Mouse (Mus musculus) cerebellum, adult 9-11 months (tissue): Measurements from ENCODE around the gene Atg3.

Experiments used
- DNase-seq: peaks from one replicate; pipeline ENCODE4 v3.0.0; 2022

Atg3 gene

DNA sequence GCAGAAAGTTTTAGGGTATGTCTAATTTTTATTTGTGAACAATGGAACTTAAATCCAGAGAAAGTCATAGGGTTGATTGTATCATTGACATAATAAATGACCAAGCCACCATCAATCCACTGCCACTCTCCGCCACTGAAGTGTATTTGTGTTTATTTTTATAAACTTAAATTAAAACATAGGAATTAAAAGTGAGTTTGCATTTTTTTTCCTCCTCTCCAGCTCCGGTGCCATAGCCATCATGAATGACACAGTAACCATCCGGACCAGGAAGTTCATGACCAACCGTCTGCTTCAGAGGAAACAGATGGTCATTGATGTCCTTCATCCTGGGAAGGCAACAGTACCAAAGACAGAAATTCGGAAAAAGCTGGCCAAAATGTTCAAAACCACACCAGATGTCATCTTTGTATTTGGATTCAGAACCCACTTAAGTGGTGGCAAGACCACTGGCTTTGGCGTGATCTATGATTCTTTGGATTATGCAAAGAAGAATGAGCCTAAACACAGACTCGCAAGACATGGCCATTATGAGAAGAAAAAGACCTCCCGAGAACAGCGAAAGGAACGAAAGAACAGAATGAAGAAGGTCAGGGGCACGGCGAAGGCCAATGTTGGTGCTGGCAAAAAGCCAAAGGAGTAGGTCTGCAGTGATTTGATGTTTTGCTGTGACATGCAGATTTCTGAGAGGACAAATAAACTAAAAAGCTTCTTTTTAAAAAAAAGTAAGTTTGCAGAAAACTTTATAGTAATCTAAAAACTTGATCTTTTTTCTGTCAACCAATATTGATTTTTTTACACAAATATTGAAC lies 46.5 kb downstream of the Atg3 start:
- DNase-seq, result peak; percentile 16

DNA sequence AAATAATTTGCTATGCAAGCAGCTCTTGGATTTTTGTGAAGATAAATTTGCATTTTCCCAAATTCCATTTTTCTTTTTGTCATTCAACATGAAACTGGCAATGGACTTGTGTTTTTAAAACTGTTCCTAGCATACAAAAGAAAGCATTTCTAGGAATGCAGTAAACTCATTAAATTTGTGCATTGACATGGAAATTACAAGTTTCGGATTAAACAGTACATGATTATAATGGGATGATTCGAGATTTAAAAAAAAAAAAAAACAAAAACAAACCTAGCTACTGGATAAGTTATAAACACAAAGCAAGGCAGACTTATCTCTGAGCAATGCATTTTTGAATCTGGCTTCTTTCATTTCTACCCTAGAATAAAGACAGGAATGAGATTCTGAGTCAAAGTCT lies 63.4 kb downstream of the Atg3 start:
- DNase-seq, result no peak

- DNase-seq, result no peak
Measured at GRCm38 (mm10) chr16:45222771-45223170, 64.2 kb downstream of the Atg3 start.

GRCm38 (mm10) chr16:45223648-45224388 lies 65.2 kb downstream of the Atg3 start, which contains the start of gene Btla:
Btla (plus strand) TSS chr16:45224315.
- DNase-seq, result no peak

GRCm38 (mm10) chr16:45224431-45225008 lies 65.9 kb downstream of the Atg3 start:
- DNase-seq, result no peak

DNA sequence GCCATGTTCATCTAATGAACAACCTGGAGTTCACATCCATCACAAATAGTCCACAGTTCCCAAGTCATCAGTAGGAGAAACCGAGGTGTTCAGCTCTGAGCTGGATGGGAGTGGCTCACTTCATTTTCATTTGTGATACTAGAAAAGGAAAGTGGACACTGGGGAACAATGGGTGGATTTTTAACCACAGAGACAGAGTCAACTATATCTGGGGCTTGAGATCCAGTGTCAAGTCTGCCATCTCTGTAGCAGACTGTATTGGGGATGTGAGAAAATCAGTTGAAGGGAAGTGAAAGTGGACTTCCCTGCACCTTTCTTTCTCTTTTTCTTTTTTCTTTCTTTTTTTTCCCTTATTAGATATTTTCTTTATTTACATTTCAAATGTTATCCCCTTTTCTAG lies 68.4 kb downstream of the Atg3 start:
- DNase-seq, result no peak

GRCm38 (mm10) chr16:45231296-45231695 lies 72.7 kb downstream of the Atg3 start:
- no peak for DNase-seq

DNA sequence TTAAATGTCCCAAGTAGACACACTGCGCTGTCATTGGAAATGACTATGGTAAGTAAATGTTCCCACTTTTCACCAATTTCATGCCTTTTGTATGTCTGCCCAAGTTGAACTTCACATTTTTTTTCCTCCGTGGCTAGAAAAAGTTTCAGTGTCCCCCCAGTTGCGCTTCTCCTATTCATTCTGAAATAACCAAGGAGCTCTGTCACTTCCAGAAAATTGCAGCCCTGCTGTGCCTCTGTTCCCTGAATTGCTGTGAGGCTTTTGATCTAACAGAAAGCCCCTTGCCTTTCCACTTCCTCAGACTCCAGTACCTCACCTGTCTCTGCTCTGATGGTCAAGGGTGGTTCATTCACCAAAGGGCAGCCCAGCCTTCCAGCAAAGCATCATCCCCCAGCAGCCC lies 74.4 kb downstream of the Atg3 start:
- no peak for DNase-seq
